Mouse (Mus musculus) right cerebral cortex, postnatal 14 days (tissue): ENCODE results near the gene Tomm6.
"Not testable (repeated sequence)": the region's sequence is repeated elsewhere in the genome, so short reads cannot be mapped to it uniquely, and the experiment has no call there.

Experiments
- DNase-seq: peaks from one replicate; pipeline ENCODE4 v3.0.0; 2022

The Tomm6 gene

GRCm38 (mm10) chr17:47694503-47695336 is 6.5 kb upstream of the Tomm6 start, which contains the start of gene Prickle4:
TSS of gene Prickle4 (minus strand) at chr17:47694736.
- DNase-seq: peak; percentile 98

- DNase-seq: no peak
Observed at GRCm38 (mm10) chr17:47694442-47694502, 6.1 kb upstream of the Tomm6 start, which contains the start of gene Gm21981. TSS of gene Gm21981 (minus strand) at chr17:47694455.

- no peak for DNase-seq
Observed at GRCm38 (mm10) chr17:47693671-47694441, 5.7 kb upstream of the Tomm6 start.

DNA sequence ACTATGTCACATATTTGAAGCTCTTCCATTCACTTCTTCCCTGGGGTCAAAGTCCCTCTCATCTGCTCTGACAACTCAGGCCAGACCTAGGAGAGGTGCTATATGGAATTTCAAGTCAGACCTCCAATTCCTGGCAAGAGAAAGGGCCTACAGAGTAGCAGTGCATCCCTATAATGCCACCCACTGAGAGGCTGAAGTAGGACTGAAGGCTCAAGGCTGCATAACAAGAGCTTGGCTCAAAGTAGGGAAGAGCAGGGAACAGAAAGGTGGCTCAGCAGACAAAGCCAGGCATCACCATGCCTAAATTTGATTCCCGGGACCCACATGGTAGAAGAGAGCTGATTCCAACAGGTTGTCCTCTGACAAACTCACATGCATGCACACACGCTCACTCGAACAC is 3.5 kb upstream of the Tomm6 start:
- no peak for DNase-seq

DNA sequence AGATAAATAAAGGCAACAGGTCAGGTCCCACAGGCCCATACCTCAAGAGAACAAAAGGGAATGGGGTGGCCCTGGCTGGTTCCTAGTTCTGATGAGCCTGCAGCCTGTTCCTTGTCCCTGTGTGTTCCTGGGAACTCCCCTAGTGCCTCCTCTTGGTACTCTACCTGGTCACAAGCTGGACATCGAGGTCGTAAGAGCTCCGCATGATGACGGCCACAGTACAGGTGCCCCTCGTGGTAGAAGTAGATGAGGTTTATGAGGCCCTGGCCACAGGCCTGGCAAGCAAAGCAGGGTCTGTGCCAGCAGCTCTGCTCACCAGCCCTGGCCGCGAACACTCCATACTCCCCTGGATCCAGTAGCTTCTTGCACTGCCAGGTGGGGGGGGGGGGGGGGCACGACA is 1.7 kb upstream of the Tomm6 start:
- DNase-seq: no peak

DNA sequence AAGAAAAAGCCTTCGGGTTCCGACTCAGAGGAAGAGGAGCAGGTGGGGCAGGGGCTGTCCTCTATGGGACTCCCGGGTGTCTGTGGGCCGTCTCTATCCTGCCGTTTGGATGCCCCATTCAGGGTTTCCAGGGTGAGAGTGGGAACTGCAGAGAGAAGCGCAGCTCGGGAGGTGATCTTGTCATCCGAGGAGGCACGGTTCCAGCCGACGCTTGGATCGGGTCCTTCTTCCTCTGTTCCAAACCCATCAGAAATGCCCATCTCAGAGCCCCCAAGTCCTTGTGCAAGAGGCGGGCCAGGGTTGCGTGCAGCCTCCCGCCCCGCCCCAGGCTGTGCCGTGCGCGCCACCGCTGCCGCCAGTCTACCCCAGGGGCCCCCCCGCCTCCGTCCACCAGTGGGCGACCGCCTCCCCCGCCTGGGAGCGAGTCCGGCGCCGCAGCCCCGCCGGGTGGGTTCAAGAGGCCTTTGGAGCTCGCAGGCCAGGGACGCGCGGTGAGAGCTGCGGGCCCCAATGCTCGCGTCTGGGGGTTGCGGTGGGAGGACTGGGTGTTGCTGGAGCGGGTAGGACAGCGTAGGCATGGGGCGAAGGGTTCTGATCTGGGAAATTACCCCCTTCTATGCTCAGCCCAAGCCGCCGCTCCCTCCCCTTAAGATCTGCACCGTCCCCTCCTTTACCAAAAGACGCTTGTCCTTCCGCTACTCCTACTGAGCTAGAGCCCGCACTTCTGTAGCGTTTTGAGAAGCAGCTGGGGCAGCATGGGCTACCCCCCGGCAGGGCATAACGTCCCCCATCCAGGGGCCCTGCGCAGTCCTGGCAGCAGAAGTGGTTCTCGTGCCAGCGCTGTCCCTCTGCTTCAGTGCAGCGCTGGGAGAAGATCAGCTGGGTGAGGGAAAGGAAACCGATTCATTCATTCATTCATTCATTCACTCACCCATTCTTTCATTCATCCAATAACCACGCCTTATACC is 706 bp upstream of the Tomm6 start, which contains the start of gene Frs3:
Gene Frs3 (plus strand): TSS at position 423 of the 968 bp plus-strand sequence.
- DNase-seq: peak; percentile 85

DNA sequence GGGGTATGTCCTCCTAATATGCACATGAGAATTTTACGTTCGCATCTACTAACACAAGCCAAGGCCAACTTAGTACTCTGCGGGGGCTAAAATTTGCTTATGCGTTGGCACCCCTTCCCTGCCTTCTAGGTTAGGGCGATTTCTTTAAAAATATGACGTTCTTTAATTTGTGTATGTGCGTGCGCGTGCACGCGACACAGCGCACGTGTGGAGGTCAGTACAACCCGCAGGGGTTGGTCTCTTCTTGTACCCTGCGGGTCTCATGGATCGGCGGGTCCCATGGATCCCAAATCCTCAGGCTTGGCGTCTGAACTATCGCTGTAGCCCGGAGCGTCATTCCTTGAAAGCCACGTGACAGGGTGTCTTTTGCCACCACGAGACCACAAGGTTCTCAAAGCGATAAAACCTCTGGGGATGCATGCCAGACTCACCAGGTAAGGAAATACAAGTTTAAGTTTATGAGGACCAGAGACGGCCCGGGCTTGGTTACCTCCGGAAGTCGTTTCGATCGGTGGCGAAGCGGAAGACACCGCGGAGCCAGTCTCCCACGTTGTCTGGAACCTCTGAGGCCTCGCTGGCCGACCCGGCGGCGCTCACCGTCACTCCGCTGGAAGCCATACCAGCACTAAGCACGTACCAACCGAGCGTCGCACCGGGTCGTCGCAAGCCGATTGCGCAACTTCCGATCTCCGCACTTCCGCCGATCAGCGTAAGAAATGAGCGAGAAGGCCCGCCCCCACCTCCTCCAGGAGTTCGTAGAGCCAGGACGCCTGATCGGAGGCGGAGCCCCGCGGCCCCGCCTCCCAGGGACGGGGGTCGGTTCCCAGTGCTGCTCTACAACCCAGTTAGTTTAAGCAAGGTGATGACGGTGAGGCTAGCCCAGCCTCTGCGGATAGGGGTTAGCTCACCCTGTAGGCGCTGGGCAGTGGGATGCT is 510 bp downstream of the Tomm6 start:
- peak; percentile 96 for DNase-seq

- DNase-seq: no peak
Observed at GRCm38 (mm10) chr17:47682836-47683235, 5.3 kb downstream of the Tomm6 start.

DNA sequence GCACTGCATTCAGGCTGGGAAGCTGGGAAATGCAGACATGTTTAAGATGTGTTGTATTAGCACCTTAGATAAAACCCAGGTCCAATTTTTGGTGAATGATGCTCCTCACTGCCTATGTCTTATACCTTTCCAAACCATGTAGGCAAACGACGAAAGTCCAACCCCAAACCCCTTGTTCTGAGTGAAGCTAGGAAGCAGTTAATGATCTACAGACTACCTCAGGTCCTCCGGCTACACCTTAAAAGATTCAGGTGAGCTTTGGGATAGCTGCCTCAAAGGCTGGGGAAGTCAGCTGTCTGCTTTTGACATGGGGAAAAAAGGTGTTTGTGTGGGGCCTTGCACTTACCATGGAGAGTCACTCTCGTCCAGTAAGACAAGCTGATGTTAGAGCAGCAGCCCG is 9.5 kb downstream of the Tomm6 start:
- no peak for DNase-seq

- no peak for DNase-seq
Observed at GRCm38 (mm10) chr17:47678238-47678637, 9.9 kb downstream of the Tomm6 start.

- DNase-seq: peak; percentile 72
Observed at GRCm38 (mm10) chr17:47676581-47676980, 11.6 kb downstream of the Tomm6 start.

GRCm38 (mm10) chr17:47672311-47673111 is 15.7 kb downstream of the Tomm6 start:
- peak; percentile 50 for DNase-seq

DNA sequence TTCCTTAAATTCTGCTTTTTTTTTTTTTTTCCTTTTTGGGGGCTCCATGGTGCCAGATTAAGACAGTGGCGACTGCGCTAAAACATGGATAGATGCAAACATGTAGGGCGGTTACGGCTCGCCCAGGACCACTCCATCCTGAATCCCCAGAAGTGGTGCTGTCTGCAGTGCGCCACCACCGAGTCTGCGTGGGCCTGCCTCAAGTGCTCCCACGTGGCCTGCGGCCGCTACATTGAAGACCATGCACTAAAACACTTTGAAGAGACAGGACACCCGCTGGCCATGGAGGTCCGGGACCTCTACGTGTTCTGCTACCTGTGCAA is 16.2 kb downstream of the Tomm6 start:
- peak; percentile 27 for DNase-seq

- no peak for DNase-seq
Observed at GRCm38 (mm10) chr17:47669166-47669565, 19.0 kb downstream of the Tomm6 start.

DNA sequence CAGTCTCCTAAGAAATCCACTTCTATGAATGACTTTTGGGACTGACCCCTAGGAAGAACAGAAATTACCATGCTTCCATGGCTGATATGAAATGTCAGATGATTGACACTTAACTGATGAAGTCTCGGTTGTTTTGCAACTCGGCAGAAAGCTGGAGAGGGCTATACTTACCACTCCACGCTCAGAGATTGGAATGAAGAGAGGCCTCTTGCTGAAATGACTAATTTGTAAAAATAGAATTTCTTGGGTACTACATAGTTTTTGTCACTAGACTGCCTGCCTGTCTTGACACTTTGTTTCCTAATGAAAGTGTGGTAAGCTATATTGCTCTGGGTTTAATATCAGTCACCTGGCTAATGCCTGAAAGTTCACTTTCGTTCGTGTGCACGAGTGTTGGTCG is 23.7 kb downstream of the Tomm6 start:
- DNase-seq: no peak

DNA sequence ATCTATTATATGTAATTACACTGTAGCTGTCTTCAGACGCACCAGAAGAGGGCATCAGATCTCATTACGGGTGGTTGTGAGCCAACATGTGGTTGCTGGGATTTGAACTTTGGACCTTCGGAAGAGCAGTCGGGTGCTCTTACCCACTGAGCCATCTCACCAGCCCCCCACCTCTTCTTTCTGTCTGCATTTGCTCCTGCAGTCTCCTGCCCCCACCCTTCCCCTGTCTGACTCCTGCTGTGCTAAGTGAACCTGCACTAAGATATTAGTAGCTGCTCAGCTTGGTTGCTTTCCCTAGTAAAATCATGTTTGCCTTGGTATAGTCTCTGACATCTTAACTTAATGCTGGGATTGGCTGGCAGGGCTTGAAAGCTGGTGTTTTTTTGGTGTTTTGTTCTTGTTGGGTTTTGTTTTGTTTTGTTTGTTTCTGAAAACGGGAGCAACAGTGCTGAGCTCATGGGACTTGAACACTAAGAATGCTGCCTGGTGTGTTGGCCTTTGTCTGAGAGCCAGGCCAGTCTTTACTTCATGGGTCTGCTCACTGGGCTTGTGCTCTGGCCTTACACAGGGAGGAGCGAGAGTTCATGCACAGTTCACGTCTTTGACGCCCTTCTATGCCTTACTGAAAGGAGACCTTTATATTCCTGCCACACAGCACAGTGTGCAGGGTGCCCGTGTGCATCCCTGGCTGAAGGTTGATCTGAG is 25.0 kb downstream of the Tomm6 start:
- no peak for DNase-seq

DNA sequence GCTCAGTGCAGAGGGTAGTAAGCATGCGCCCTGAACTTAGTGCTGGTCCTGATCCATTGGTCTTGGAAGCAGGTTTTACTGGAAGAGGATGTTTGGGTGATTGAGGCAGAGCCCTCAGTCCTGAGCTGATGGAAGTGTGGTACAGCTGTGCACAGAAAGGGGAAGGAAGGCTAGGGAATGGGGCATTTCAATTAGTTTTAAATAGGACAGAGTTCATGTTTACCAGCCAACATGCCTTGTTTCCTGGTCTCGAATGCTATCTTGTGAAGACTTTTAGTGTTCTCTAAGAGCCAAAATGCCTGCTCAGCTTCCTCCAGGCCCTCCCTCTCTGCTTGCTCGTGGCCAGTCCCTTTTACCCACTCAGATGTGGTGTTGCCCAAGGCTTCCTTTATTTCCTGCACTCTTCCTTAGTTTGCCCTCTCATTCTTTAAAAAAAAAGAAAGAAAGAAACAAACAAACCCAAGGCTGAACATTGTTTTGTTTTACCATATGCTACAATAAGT is 29.4 kb downstream of the Tomm6 start:
- DNase-seq: no peak

GRCm38 (mm10) chr17:47657901-47658300 is 30.3 kb downstream of the Tomm6 start:
- DNase-seq: no peak

GRCm38 (mm10) chr17:47655697-47656096 is 32.5 kb downstream of the Tomm6 start:
- no peak for DNase-seq

DNA sequence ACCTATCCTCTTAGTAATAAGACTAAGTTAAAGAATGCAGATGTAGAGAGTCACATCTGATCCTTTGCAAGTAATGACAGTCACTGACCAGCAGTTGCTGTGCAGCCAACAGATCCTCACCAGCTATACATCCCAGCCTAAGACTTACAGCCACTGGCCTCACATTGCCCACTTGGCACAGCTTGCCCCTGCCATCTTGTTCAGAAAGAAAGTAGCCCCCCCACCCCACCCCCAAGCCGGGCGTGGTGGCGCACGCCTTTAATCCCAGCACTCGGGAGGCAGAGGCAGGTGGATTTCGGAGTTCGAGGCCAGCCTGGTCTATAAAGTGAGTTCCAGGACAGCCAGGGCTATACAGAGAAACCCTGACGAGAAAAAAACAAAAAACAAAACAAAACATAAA is 33.8 kb downstream of the Tomm6 start:
- DNase-seq: not testable (repeated sequence)

DNA sequence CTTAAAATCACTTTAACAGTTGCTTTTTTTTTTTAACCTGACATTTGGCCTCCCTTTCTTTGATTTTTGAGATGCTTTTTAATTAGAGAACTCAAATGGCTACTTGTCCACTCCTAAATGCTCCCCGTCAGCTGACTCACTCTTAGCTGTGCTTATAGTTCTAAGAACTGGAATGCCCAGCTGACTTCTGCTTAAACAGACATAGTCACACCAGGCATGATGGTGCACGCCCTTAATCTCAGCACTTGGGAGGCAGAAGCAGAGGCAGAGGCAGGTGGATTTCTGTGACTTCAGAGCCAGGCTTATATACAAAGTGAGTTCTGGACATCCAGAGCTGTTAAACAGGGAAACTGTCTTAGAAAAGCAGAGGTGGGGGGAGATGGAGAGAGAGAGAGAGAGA is 36.2 kb downstream of the Tomm6 start:
- DNase-seq: no peak
